Mouse (Mus musculus) embryonic facial prominence, embryonic 14.5 days (tissue): Measurements from ENCODE around the gene Rsbn1. TPM values are rescaled to one million over a fixed set of nuclear protein-coding genes. Genes with fewer than 3 reads are reported as not detected.

Experiments
- ATAC-seq: fragments of 200-750 bp; cut with Nextera tagmentation; 2 replicates; pipeline ENCODE4 v1.8.0; 2017; ENCODE audit warnings: low read depth, moderate number of reproducible peaks, moderate TSS enrichment
- DNase-seq: peaks from one replicate; pipeline ENCODE4 v3.0.0-alpha.2; 2015; ENCODE audit warnings: low spot score
- H3K27ac ChIP-seq: fragments of 300-500 bp; sonication (generic); replicated peaks from 2 replicates; pipeline ENCODE4 v1.5.1; 2014; ENCODE audit warnings: low read depth, mild to moderate bottlenecking, low read length, moderate library complexity
- H3K27me3 ChIP-seq: fragments of 300-500 bp; sonication (generic); replicated peaks from 2 replicates; pipeline ENCODE4 v1.6.1; 2014; ENCODE audit warnings: low read length; ENCODE audit not compliant: control insufficient read depth, insufficient read depth
- H3K36me3 ChIP-seq: fragments of 300-500 bp; sonication (generic); 2 replicates; pipeline ENCODE4 v1.6.1; 2014; ENCODE audit warnings: low read length, mixed read lengths; ENCODE audit not compliant: control insufficient read depth, insufficient read depth
- H3K4me1 ChIP-seq: fragments of 300-500 bp; sonication (generic); 2 replicates; pipeline ENCODE4 v1.6.1; 2014; ENCODE audit warnings: antibody characterized with exemption, low read length; ENCODE audit not compliant: control insufficient read depth, insufficient read depth
- H3K4me2 ChIP-seq: fragments of 300-500 bp; sonication (generic); 2 replicates; pipeline ENCODE4 v1.6.1; 2014; ENCODE audit warnings: low read depth, mild to moderate bottlenecking, low read length, moderate library complexity, mixed read lengths
- H3K4me3 ChIP-seq: fragments of 300-500 bp; sonication (generic); 2 replicates; pipeline ENCODE4 v1.5.1; 2014; ENCODE audit warnings: low read depth, mild to moderate bottlenecking, low read length
- H3K9ac ChIP-seq: fragments of 300-500 bp; sonication (generic); 2 replicates; pipeline ENCODE4 v1.6.1; 2014; ENCODE audit warnings: low read depth, mild to moderate bottlenecking, low read length, moderate library complexity, mixed read lengths
- H3K9me3 ChIP-seq: fragments of 300-500 bp; sonication (generic); 2 replicates; pipeline ENCODE4 v1.6.1; 2016; ENCODE audit warnings: low read length; ENCODE audit not compliant: control insufficient read depth
- WGBS: fragments of 180-500 bp; shearing (Covaris S2); extraction: QIAGEN DNeasy Blood & Tissue Kit; methylation state at CpG from one replicate; pipeline ENCODE4 v1.1.7; 2014; 5-methylcytosine and 5-hydroxymethylcytosine counted together
- polyA plus RNA-seq: library from polyadenylated mRNA; unstranded; fragments of >200 nt; fragmentation: Nextera tagmentation; extraction: Ambion mirVana; gene quantifications from 2 replicates; pipeline ENCODE4 v1.2.1, GENCODE M21; 2014

The Rsbn1 gene
- polyA plus RNA-seq, 1 experiment from 2014 or later = 12.0 TPM

GRCm38 (mm10) chr3:103920094-103920493 is 6.2 kb downstream of the Rsbn1 start:
- 97% methylated on average over 1 of the region's 1 CpGs for WGBS
- no peak overlapping the region for H3K9ac ChIP-seq
- no peak for DNase-seq

GRCm38 (mm10) chr3:103925302-103925701 is 11.4 kb downstream of the Rsbn1 start:
- H3K36me3 ChIP-seq = peaks cover 10% of the 10 kb centered on the region; the same call in 1 of the 2 replicates
- peaks cover 6% of the 10 kb centered on the region for H3K4me1 ChIP-seq
- no peak for ATAC-seq
- H3K27ac ChIP-seq = no peak overlapping the region
- no peaks in the 10 kb centered on the region for H3K9me3 ChIP-seq
- no peaks in the 10 kb centered on the region for H3K27me3 ChIP-seq
- H3K9ac ChIP-seq = no peak overlapping the region
- no peak overlapping the region for H3K4me2 ChIP-seq
- 75% methylated on average over 3 of the region's 3 CpGs for WGBS
- DNase-seq = no peak
- no peak overlapping the region for H3K4me3 ChIP-seq

More at GRCm38 (mm10) chr3:103920094-103920493, 6.2 kb downstream of the Rsbn1 start:
- no peak for ATAC-seq
- Histone ChIP-seq H3K27me3 (no peaks in the 10 kb centered on the region), H3K4me2 (no peak overlapping the region), H3K27ac (no peak overlapping the region), H3K9me3 (no peaks in the 10 kb centered on the region), H3K4me3 (no peak overlapping the region), H3K36me3 (no peaks in the 10 kb centered on the region), H3K4me1 (peaks cover 16% of the 10 kb centered on the region)

GRCm38 (mm10) chr3:103927511-103927910 is 13.6 kb downstream of the Rsbn1 start:
- ATAC-seq (no peak), DNase-seq (no peak)
- Histone ChIP-seq H3K27me3 (no peaks in the 10 kb centered on the region), H3K9me3 (no peaks in the 10 kb centered on the region), H3K36me3 (peaks cover 17% of the 10 kb centered on the region; the same call in 1 of the 2 replicates), H3K4me2 (no peak overlapping the region), H3K27ac (no peak overlapping the region), H3K4me3 (no peak overlapping the region), H3K9ac (no peak overlapping the region), H3K4me1 (peaks cover under 1% of the 10 kb centered on the region; the same call in 1 of the 2 replicates)
- 74% methylated on average over 6 of the region's 6 CpGs for WGBS

- ATAC-seq = peak; percentile 53; the same call in 1 of the 2 replicates
Observed at GRCm38 (mm10) chr3:103944794-103945562, 31.1 kb downstream of the Rsbn1 start.

GRCm38 (mm10) chr3:103948666-103949065 is 34.7 kb downstream of the Rsbn1 start:
- Histone ChIP-seq H3K9ac (no peak overlapping the region), H3K4me3 (no peak overlapping the region), H3K4me2 (no peak overlapping the region), H3K27me3 (no peaks in the 10 kb centered on the region), H3K27ac (no peak overlapping the region), H3K4me1 (no peaks in the 10 kb centered on the region), H3K9me3 (peaks cover 5% of the 10 kb centered on the region; the same call in 1 of the 2 replicates), H3K36me3 (peaks cover 5% of the 10 kb centered on the region; the same call in 1 of the 2 replicates)
- 96% methylated on average over 7 of the region's 7 CpGs for WGBS
- DNase-seq (no peak), ATAC-seq (no peak)

More at GRCm38 (mm10) chr3:103944794-103945562, 31.1 kb downstream of the Rsbn1 start:
- 61% methylated on average over 1 of the region's 1 CpGs for WGBS
- Histone ChIP-seq H3K27me3 (no peaks in the 10 kb centered on the region), H3K9ac (no peak overlapping the region), H3K4me3 (no peak overlapping the region), H3K4me2 (no peak overlapping the region), H3K27ac (no peak overlapping the region), H3K4me1 (no peaks in the 10 kb centered on the region), H3K36me3 (peaks cover 5% of the 10 kb centered on the region; the same call in 1 of the 2 replicates), H3K9me3 (peaks cover 5% of the 10 kb centered on the region; the same call in 1 of the 2 replicates)
- DNase-seq = peak; percentile 76

- ATAC-seq (no peak), DNase-seq (no peak)
- Histone ChIP-seq H3K4me3 (no peak overlapping the region), H3K4me1 (no peaks in the 10 kb centered on the region), H3K27me3 (no peaks in the 10 kb centered on the region), H3K27ac (no peak overlapping the region), H3K9me3 (no peaks in the 10 kb centered on the region), H3K4me2 (no peak overlapping the region), H3K36me3 (peaks cover 42% of the 10 kb centered on the region), H3K9ac (no peak overlapping the region)
- WGBS = 91% methylated on average over 3 of the region's 3 CpGs
Observed at GRCm38 (mm10) chr3:103960622-103961021, 46.7 kb downstream of the Rsbn1 start.

- H3K9ac ChIP-seq = peak overlapping the region; percentile 89
- peaks cover 31% of the 10 kb centered on the region for H3K36me3 ChIP-seq
- no peak for ATAC-seq
- peak overlapping the region; percentile 94 for H3K4me3 ChIP-seq
- no peaks in the 10 kb centered on the region for H3K27me3 ChIP-seq
- WGBS = 14% methylated on average over 2 of the region's 2 CpGs
- no peak for DNase-seq
- 0 out of 2 replicates have a peak, but pooled peaks cover 8% of the 10 kb centered on the region for H3K4me1 ChIP-seq
- H3K27ac ChIP-seq = peak overlapping the region; percentile 96
- peak overlapping the region; percentile 67 for H3K4me2 ChIP-seq
- no peaks in the 10 kb centered on the region for H3K9me3 ChIP-seq
Observed at GRCm38 (mm10) chr3:103967231-103967630, 53.3 kb downstream of the Rsbn1 start.

GRCm38 (mm10) chr3:103967861-103968691 is 54.2 kb downstream of the Rsbn1 start, which contains the start of gene Phtf1:
Phtf1 (plus strand) TSS chr3:103968110.
- 0 out of 2 replicates have a peak, but pooled peaks cover 8% of the 10 kb centered on the region for H3K4me1 ChIP-seq
- peak within 1 kb of the TSS; percentile 94 for H3K4me3 ChIP-seq
- H3K36me3 ChIP-seq = peaks cover 25% of the 10 kb centered on the region
- H3K9me3 ChIP-seq = no peaks in the 10 kb centered on the region
- H3K4me2 ChIP-seq = peak within 1 kb of the TSS; percentile 67
- ATAC-seq (peak; percentile 96), DNase-seq (peak; percentile 93)
- H3K9ac ChIP-seq = peak within 1 kb of the TSS; percentile 89
- WGBS = under 1% methylated on average over 40 of the region's 70 CpGs
- H3K27me3 ChIP-seq = no peaks in the 10 kb centered on the region
- H3K27ac ChIP-seq = peak within 1 kb of the TSS; percentile 96
